Mouse (Mus musculus): ENCODE measurements at regions not wholly inside any gene's neighbourhood (a gene's known extent, or its start where the extent isn't known, plus 50 kb on each side); places are given as distances from the start of the nearest gene placed in this dataset.

DNA sequence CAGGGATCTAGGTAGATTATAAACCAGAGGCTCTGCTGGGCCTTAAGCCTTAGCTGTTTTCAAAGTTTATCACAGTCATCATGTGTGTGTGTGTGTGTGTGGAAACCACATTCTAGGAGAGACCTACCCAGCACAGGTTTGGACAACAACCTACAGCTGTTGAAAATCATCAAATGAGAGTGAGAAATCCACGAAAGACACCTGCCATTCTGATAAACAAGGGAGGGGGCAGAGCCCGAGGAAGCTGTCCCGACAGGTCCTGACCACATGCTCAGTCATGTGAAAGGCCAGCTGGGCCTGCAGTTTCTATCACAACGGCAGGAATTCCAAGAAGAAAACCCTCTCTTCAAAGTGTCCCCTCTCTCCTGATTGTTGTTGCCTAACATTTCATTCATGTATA is 114.0 kb upstream of the Atp1b1 start:
- Histone ChIP-seq H3K4me1 (ENCODE audit: control insufficient read depth, insufficient read depth, insufficient read length, low read length) (peaks cover 4% of the 10 kb centered on the region; the same call in 1 of the 2 replicates), H3K27ac (ENCODE audit: insufficient read depth, low read depth, low read length) (no peak overlapping the region), H3K36me3 (ENCODE audit: control insufficient read depth, insufficient read depth, low read length) (no peaks in the 10 kb centered on the region), H3K27me3 (ENCODE audit: control insufficient read depth, insufficient read depth, low read length) (no peaks in the 10 kb centered on the region), H3K4me3 (ENCODE audit: low read depth, low read length) (no peak overlapping the region)
- TF ChIP-seq POLR2A (IDR thresholded peaks at IDR 0.05; ENCODE audit: low read depth, low read length): no peak
- TF ChIP-seq CTCF (IDR thresholded peaks at IDR 0.05; ENCODE audit: extremely low read depth, insufficient read length, insufficient replicate concordance, low read depth, low read length): no peak
- 42% methylated on average over 4 of the region's 4 CpGs for WGBS

DNA sequence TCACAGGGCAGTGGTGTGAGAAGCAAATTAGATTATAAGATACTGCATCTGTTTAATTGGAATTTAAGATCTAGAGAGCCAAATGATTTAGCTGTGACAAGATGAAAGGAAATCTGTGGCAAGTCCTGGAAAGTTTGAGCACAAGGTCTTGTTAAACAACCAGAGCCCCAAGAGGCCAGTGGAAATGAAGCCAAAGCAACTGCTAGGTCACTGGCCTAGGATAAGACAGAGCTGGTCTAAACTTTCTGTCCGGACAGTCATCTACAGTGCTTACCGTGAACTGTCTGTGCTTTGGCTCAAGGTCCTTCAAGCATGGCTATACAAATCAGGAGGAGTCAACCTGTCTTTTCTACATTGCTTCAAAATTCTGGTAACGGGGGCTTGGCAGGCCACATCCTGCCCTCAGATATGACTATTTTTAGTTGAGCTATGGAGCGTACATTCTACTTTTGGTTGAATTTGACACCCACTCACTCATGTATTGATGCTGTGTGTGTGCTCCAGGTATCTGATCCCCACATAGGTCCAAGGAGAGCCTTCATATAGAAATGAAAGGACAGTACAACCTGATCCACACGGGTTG is 113.4 kb upstream of the Atp1b1 start:
- WGBS: 84% methylated on average over 5 of the region's 5 CpGs
- Histone ChIP-seq H3K4me1 (ENCODE audit: control insufficient read depth, insufficient read depth, insufficient read length, low read length) (peaks cover 4% of the 10 kb centered on the region; the same call in 1 of the 2 replicates), H3K27me3 (ENCODE audit: control insufficient read depth, insufficient read depth, low read length) (no peaks in the 10 kb centered on the region), H3K4me3 (ENCODE audit: low read depth, low read length) (no peak overlapping the region), H3K36me3 (ENCODE audit: control insufficient read depth, insufficient read depth, low read length) (no peaks in the 10 kb centered on the region), H3K27ac (ENCODE audit: insufficient read depth, low read depth, low read length) (no peak overlapping the region)
- no peak for TF ChIP-seq POLR2A (IDR thresholded peaks at IDR 0.05; ENCODE audit: low read depth, low read length)
- TF ChIP-seq CTCF (IDR thresholded peaks at IDR 0.05; ENCODE audit: extremely low read depth, insufficient read length, insufficient replicate concordance, low read depth, low read length): no peak

GRCm38 (mm10) chr1:164564847-164565246 is 106.7 kb upstream of the Atp1b1 start:
- 89% methylated on average over 6 of the region's 6 CpGs for WGBS

DNA sequence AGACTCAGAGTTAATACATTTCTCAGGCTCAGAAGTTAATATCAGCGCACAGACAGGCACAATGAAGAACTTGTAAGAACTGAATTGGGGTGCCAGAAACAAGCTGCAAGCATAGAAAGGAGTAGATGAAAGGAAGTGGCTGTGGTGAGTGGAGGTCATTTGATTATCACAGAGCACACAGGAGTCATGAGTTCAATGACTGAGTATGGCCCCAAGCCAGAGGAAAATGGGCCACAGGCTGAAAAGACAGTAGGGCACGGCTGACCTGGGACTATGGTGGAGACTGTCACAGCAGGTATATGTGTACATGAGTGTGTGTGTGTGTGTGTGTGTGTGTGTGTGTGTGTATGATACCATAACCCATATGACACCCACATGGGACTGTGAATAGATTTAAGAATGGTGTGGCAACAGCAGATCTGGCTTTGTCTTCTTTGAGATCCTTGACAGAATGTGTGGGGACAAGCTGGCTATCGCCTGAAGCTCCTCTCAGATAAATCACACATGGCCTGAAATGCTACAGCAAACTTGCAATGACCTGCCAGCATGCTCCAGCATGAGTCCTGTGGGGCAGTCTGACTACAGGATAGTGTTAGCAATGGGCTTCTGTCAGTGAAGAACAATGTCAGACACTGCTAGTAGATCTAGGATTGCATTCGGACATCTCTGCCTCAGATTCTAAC is 101.5 kb upstream of the Atp1b1 start:
- no peaks in the 10 kb centered on the region for H3K4me1 ChIP-seq (ENCODE audit: control insufficient read depth, insufficient read depth, insufficient read length, low read length)
- no peaks in the 10 kb centered on the region for H3K36me3 ChIP-seq (ENCODE audit: control insufficient read depth, insufficient read depth, low read length)
- no peak overlapping the region for H3K4me3 ChIP-seq (ENCODE audit: low read depth, low read length)
- no peak for TF ChIP-seq POLR2A (IDR thresholded peaks at IDR 0.05; ENCODE audit: low read depth, low read length)
- no peak for TF ChIP-seq CTCF (IDR thresholded peaks at IDR 0.05; ENCODE audit: extremely low read depth, insufficient read length, insufficient replicate concordance, low read depth, low read length)
- 84% methylated on average over 4 of the region's 4 CpGs for WGBS
- no peaks in the 10 kb centered on the region for H3K27me3 ChIP-seq (ENCODE audit: control insufficient read depth, insufficient read depth, low read length)
- H3K27ac ChIP-seq (ENCODE audit: insufficient read depth, low read depth, low read length): no peak overlapping the region

More at GRCm38 (mm10) chr1:164564847-164565246, 106.7 kb upstream of the Atp1b1 start:
- Histone ChIP-seq H3K4me3 (ENCODE audit: low read depth, low read length) (no peak overlapping the region), H3K4me1 (ENCODE audit: control insufficient read depth, insufficient read depth, insufficient read length, low read length) (no peaks in the 10 kb centered on the region), H3K27me3 (ENCODE audit: control insufficient read depth, insufficient read depth, low read length) (no peaks in the 10 kb centered on the region), H3K27ac (ENCODE audit: insufficient read depth, low read depth, low read length) (no peak overlapping the region), H3K36me3 (ENCODE audit: control insufficient read depth, insufficient read depth, low read length) (no peaks in the 10 kb centered on the region)
- no peak for TF ChIP-seq CTCF (IDR thresholded peaks at IDR 0.05; ENCODE audit: extremely low read depth, insufficient read length, insufficient replicate concordance, low read depth, low read length)
- no peak for TF ChIP-seq POLR2A (IDR thresholded peaks at IDR 0.05; ENCODE audit: low read depth, low read length)

GRCm38 (mm10) chr1:164552658-164553057 is 94.5 kb upstream of the Atp1b1 start:
- no peak overlapping the region for H3K4me3 ChIP-seq (ENCODE audit: low read depth, low read length)
- TF ChIP-seq POLR2A (IDR thresholded peaks at IDR 0.05; ENCODE audit: low read depth, low read length) (no peak), CTCF (IDR thresholded peaks at IDR 0.05; ENCODE audit: extremely low read depth, insufficient read length, insufficient replicate concordance, low read depth, low read length) (no peak)
- no peaks in the 10 kb centered on the region for H3K27me3 ChIP-seq (ENCODE audit: control insufficient read depth, insufficient read depth, low read length)
- 22% methylated on average over 4 of the region's 4 CpGs for WGBS
- peaks cover 2% of the 10 kb centered on the region for H3K4me1 ChIP-seq (ENCODE audit: control insufficient read depth, insufficient read depth, insufficient read length, low read length)
- H3K27ac ChIP-seq (ENCODE audit: insufficient read depth, low read depth, low read length): no peak overlapping the region
- no peaks in the 10 kb centered on the region for H3K36me3 ChIP-seq (ENCODE audit: control insufficient read depth, insufficient read depth, low read length)

DNA sequence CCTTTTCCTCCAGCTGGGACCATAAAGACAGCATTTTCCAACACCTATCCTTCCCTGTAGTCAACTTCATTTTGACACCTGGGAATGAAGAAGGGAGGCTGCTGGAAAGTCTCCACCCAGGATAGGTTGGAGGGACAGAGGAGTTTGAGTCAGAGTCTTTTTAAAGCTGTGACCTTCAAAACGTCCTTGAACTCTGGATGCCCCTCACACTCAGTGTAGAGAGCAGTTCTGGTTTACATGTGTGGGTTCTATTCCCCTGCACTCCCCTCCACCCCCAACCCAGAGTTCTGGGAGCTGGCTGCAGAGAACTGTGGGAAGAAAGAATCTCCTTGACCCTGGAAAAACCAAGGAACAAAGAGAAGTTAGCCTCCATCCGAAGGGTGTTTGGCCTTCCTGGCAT is 92.9 kb upstream of the Atp1b1 start:
- no peak for TF ChIP-seq POLR2A (IDR thresholded peaks at IDR 0.05; ENCODE audit: low read depth, low read length)
- TF ChIP-seq CTCF (IDR thresholded peaks at IDR 0.05; ENCODE audit: extremely low read depth, insufficient read length, insufficient replicate concordance, low read depth, low read length): no peak
- Histone ChIP-seq H3K4me1 (ENCODE audit: control insufficient read depth, insufficient read depth, insufficient read length, low read length) (peaks cover 8% of the 10 kb centered on the region), H3K27ac (ENCODE audit: insufficient read depth, low read depth, low read length) (no peak overlapping the region), H3K4me3 (ENCODE audit: low read depth, low read length) (no peak overlapping the region), H3K36me3 (ENCODE audit: control insufficient read depth, insufficient read depth, low read length) (no peaks in the 10 kb centered on the region), H3K27me3 (ENCODE audit: control insufficient read depth, insufficient read depth, low read length) (no peaks in the 10 kb centered on the region)
- 67% methylated on average over 2 of the region's 2 CpGs for WGBS

DNA sequence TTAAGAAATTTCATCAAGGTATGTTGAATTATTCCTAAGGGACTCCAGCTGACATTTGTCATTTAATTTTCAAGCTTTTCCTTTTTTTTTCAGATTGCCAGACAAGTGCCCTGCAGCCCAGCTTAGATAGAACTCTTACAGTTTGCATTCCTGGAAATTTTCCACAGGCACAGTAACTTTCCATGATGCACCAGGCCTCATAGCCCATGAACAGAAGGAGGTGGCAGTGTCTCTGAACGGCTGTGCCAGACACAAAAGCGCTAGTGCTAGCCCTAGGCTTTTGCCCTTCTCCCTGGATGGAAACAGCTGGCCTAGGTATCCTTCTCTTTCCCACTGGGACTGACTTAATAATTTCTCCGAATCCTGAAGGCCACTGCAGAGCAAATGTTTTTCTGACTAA is 92.4 kb upstream of the Atp1b1 start:
- Histone ChIP-seq H3K4me3 (ENCODE audit: low read depth, low read length) (no peak overlapping the region), H3K4me1 (ENCODE audit: control insufficient read depth, insufficient read depth, insufficient read length, low read length) (peaks cover 12% of the 10 kb centered on the region), H3K27ac (ENCODE audit: insufficient read depth, low read depth, low read length) (no peak overlapping the region), H3K36me3 (ENCODE audit: control insufficient read depth, insufficient read depth, low read length) (no peaks in the 10 kb centered on the region), H3K27me3 (ENCODE audit: control insufficient read depth, insufficient read depth, low read length) (no peaks in the 10 kb centered on the region)
- WGBS: 88% methylated on average over 3 of the region's 3 CpGs
- TF ChIP-seq POLR2A (IDR thresholded peaks at IDR 0.05; ENCODE audit: low read depth, low read length) (no peak), CTCF (IDR thresholded peaks at IDR 0.05; ENCODE audit: extremely low read depth, insufficient read length, insufficient replicate concordance, low read depth, low read length) (no peak)
